Mouse (Mus musculus) ES-E14 (cell line): ENCODE measurements at regions not wholly inside any gene's neighbourhood (a gene's known extent, or its start where the extent isn't known, plus 50 kb on each side); places are given as distances from the start of the nearest gene placed in this dataset.

Experiments used
- HCFC1 ChIP-seq: IDR thresholded peaks from 2 replicates; pipeline ENCODE4 v1.6.1; 2012; ENCODE audit warnings: low read length, inconsistent platforms, borderline replicate concordance; ENCODE audit not compliant: insufficient read depth
- MAFK ChIP-seq: IDR thresholded peaks from 2 replicates; pipeline ENCODE4 v1.6.1; 2014; ENCODE audit warnings: mild to moderate bottlenecking, low read depth, low read length, inconsistent platforms; ENCODE audit not compliant: insufficient read depth
- ZNF384 ChIP-seq: IDR thresholded peaks from 2 replicates; pipeline ENCODE4 v1.6.1; 2012; ENCODE audit warnings: low read depth, low read length, inconsistent platforms

DNA sequence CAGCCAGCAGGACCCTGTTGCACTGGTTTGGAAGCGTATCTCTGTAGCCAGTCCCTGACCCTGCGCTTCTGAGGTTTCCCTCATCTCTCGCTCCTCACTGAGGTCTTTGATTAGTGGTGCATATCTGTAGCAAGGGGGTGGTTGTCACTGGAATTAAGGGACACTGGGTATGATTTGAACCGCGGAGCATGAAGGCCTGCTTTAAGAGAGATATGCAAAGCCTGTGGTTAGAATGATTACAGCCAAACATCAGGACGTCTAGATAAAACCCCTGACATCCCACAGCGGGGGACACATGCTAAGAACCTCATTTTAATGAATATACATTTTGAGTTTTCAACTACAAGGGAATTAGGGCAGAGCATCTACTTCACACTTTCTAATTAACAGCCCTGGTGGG, 184.4 kb downstream of the Cdh26 start:
- TF ChIP-seq HCFC1 (no peak), ZNF384 (no peak), MAFK (no peak)
